9 mouse cellular contexts compared by ENCODE assay signal in the genomic region with DNA sequence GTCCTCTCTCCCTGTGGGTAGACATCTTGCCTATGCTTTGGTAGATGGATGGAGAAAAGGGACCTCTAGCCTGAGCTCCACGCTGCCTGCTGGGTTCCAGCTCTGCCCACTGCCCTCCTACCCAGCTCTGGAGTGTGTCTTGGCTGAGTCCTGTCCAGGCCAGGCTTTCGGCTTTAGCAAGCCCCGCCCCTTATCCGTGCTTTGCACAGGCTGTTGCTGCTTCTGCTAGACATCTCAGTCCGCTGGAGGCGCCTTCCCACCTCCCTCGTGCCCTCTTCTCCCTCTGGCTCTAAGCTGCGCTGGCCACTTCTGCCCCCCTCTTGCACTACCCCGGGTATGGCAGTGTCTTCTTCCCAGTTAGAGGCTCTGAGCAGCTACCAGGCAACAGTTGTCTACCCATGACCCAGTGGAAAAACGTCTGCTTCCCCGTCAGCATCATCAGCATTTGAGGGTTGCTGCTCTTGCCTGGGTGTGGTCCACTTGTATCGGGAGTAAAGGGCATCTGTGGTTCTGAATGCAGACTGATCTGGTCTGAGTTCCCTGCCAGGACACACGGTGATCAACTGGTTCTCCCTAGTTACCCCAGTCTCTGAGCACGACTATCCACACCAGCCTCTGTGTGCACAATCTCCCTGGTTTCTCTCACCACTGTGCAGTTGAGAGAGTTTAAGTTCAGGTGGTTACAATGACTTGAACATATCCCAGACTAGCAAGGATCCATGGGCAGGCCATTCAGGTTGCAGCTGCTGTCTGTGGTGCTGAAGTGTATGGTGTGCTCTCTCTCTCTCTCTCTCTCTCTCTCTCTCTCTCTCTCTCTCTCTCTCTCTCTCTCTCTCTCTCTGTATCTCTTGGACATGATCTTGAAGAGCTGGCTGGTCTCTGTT. TPM values are rescaled to one million over a fixed set of nuclear protein-coding genes. Genes with fewer than 3 reads are reported as not detected.
DNase-seq lines count a peak whose midpoint lies in the region; ATAC-seq and TF ChIP-seq lines count a peak whose summit lies in the region.
"Had no signal": no experiment of that assay in that cellular context is flagged by ENCODE, and none has a peak within 500 bp of the region (broad histone marks: within the 10 kb centered on the region; RNA-seq: fewer than 3 reads in every experiment).

No protein-coding gene starts in this region.

- H3K4me3 ChIP-seq in E14TG2a.4 (replicated peaks; ENCODE audit: low read length), result peak overlapping the region; percentile 67
- H3K4me3 ChIP-seq in forebrain, postnatal 0 days (ENCODE audit: low read depth, low read length), result no peak overlapping the region
- H3K4me3 ChIP-seq: heart, embryonic 13.5 days had no signal

- H3K9me3 ChIP-seq in E14TG2a.4 (ENCODE audit: low read length), result no peaks in the 10 kb centered on the region
- H3K9me3 ChIP-seq in forebrain, postnatal 0 days (ENCODE audit: low read length), result no peaks in the 10 kb centered on the region
- H3K9me3 ChIP-seq: heart, embryonic 13.5 days had no signal

- peak overlapping the region; percentile 96 for H3K27ac ChIP-seq in forebrain, postnatal 0 days (ENCODE audit: low read depth, low read length)
- H3K27ac ChIP-seq: heart, embryonic 13.5 days had no signal

- peak; percentile 11 for ATAC-seq in forebrain, postnatal 0 days
- ATAC-seq in megakaryocyte-erythroid progenitor cell, adult 5-6 weeks (replicated peaks; ENCODE audit: low FRiP score, low TSS enrichment, poor library complexity, severe bottlenecking), result 0 out of 2 replicates have a peak, but pooled peaks have one; percentile 36
- ATAC-seq in CD4-positive, CD25-positive, alpha-beta regulatory T cell, adult 4 months, result no peak
- ATAC-seq: liver, postnatal 0 days had no signal

- H3K36me3 ChIP-seq in E14TG2a.4 (ENCODE audit: insufficient read depth, low read length), result peaks cover 2% of the 10 kb centered on the region; the same call in 1 of the 2 replicates
- peaks cover 25% of the 10 kb centered on the region for H3K36me3 ChIP-seq in forebrain, postnatal 0 days (ENCODE audit: insufficient read depth)
- H3K36me3 ChIP-seq: heart, embryonic 13.5 days had no signal

- 0 out of 2 replicates have a peak overlapping the region, but pooled peaks have one; percentile 5 for H3K4me2 ChIP-seq in forebrain, postnatal 0 days (ENCODE audit: low read depth)
- H3K4me2 ChIP-seq: heart, embryonic 13.5 days had no signal

- H3K27me3 ChIP-seq in E14TG2a.4 (ENCODE audit: insufficient read depth, low read length), result peaks cover 31% of the 10 kb centered on the region
- H3K27me3 ChIP-seq in forebrain, postnatal 0 days (ENCODE audit: insufficient read depth, low read length), result no peaks in the 10 kb centered on the region

- no peak for TF ChIP-seq CTCF in E14TG2a.4 (conservative IDR thresholded peaks at IDR 0.05; ENCODE audit: low read length)
- 0 out of 2 replicates have a peak, but pooled peaks have one; percentile 20 for TF ChIP-seq CTCF in forebrain, postnatal 0 days (IDR thresholded peaks at IDR 0.05; ENCODE audit: low read depth)

- peaks cover 98% of the 10 kb centered on the region for H3K4me1 ChIP-seq in E14TG2a.4 (replicated peaks; ENCODE audit: low read depth, low read length)
- H3K4me1 ChIP-seq in forebrain, postnatal 0 days (ENCODE audit: insufficient read depth), result peaks cover 28% of the 10 kb centered on the region

- H3K9ac ChIP-seq in forebrain, postnatal 0 days, result 0 out of 2 replicates have a peak overlapping the region, but pooled peaks have one; percentile 35
- H3K9ac ChIP-seq: heart, embryonic 13.5 days; liver, postnatal 0 days had no signal

- peak; percentile 40 for DNase-seq in 416B (ENCODE audit: low read depth)
- peak; percentile 42 for DNase-seq in forebrain, postnatal 0 days
- DNase-seq in layer of hippocampus, adult 8-10 months (ENCODE audit: low spot score in 2 of 2), result no peak
- DNase-seq in testis, postnatal 14 days (ENCODE audit: low spot score), result no peak
- DNase-seq: liver, postnatal 0 days had no signal

- WGBS in forebrain, postnatal 0 days, result 11% methylated on average over 14 of the region's 14 CpGs

RNA-seq across cellular contexts. Expression of gene Chd5, which starts 13.2 kb away (rescaled TPM):
- total RNA-seq in forebrain, postnatal 0 days (2014; rRNA removed), result 60.0 and 76.0 TPM in 2 replicates
- polyA plus RNA-seq in forebrain, postnatal 0 days (2015; fragmentation: Nextera tagmentation; extraction: Ambion mirVana), result 35.2 and 57.8 TPM in 2 replicates
- total RNA-seq in megakaryocyte-erythroid progenitor cell, adult 5-6 weeks (2014; fragmentation: Nextera tagmentation), result 0.10 TPM in 1 of 2 replicates, not detected in the other
- total RNA-seq in megakaryocyte-erythroid progenitor cell, adult 5-6 weeks (2017), result 0.04 TPM in 1 of 2 replicates, not detected in the other
- total RNA-seq in layer of hippocampus, adult 8-10 months (2022), result 100 to 1,000 TPM; 123 to 147 (median 134) TPM
- polyA plus RNA-seq in CD4-positive, CD25-positive, alpha-beta regulatory T cell, adult 4 months (2017; shearing (Covaris generic)), result under 1 TPM in 1 of 2 experiments, not detected in 1; 0.40 TPM
- polyA plus RNA-seq: liver, postnatal 0 days had no signal

RNA-seq across cellular contexts. Expression of gene Rpl22, which starts 26.1 kb away (rescaled TPM):
- 313 and 387 TPM in 2 replicates for total RNA-seq in forebrain, postnatal 0 days (2014; rRNA removed)
- 176 and 212 TPM in 2 replicates for polyA plus RNA-seq in forebrain, postnatal 0 days (2015; fragmentation: Nextera tagmentation; extraction: Ambion mirVana)
- 2,168 and 2,467 TPM in 2 replicates for total RNA-seq in megakaryocyte-erythroid progenitor cell, adult 5-6 weeks (2014; fragmentation: Nextera tagmentation)
- total RNA-seq in megakaryocyte-erythroid progenitor cell, adult 5-6 weeks (2017), result 3,890 and 4,556 TPM in 2 replicates
- 100 to 1,000 TPM; 161 to 249 (median 201) TPM for total RNA-seq in layer of hippocampus, adult 8-10 months (2022)
- polyA plus RNA-seq in CD4-positive, CD25-positive, alpha-beta regulatory T cell, adult 4 months (2017; shearing (Covaris generic)), result 1,000 to 10,000 TPM in 1 of 2 experiments, 100 to 1,000 TPM in 1; 772 to 1,018 TPM

RNA-seq across cellular contexts. Expression of gene Rnf207, which starts 32.9 kb away (rescaled TPM):
- 2.6 and 4.4 TPM in 2 replicates for total RNA-seq in forebrain, postnatal 0 days (2014; rRNA removed)
- 2.7 and 4.2 TPM in 2 replicates for polyA plus RNA-seq in forebrain, postnatal 0 days (2015; fragmentation: Nextera tagmentation; extraction: Ambion mirVana)
- not detected in 2 replicates for total RNA-seq in megakaryocyte-erythroid progenitor cell, adult 5-6 weeks (2014; fragmentation: Nextera tagmentation)
- total RNA-seq in megakaryocyte-erythroid progenitor cell, adult 5-6 weeks (2017), result 0.38 TPM in 1 of 2 replicates, not detected in the other
- 10 to 100 TPM; 11.3 to 16.5 (median 13.8) TPM for total RNA-seq in layer of hippocampus, adult 8-10 months (2022)
- polyA plus RNA-seq in CD4-positive, CD25-positive, alpha-beta regulatory T cell, adult 4 months (2017; shearing (Covaris generic)), result not detected

RNA-seq across cellular contexts. Expression of gene Icmt, which starts 54.6 kb away (rescaled TPM):
- 24.4 and 28.5 TPM in 2 replicates for total RNA-seq in forebrain, postnatal 0 days (2014; rRNA removed)
- 9.8 and 12.7 TPM in 2 replicates for polyA plus RNA-seq in forebrain, postnatal 0 days (2015; fragmentation: Nextera tagmentation; extraction: Ambion mirVana)
- 23.1 and 26.7 TPM in 2 replicates for total RNA-seq in megakaryocyte-erythroid progenitor cell, adult 5-6 weeks (2014; fragmentation: Nextera tagmentation)
- 12.6 and 12.9 TPM in 2 replicates for total RNA-seq in megakaryocyte-erythroid progenitor cell, adult 5-6 weeks (2017)
- 10 to 100 TPM; 38.0 to 52.1 (median 47.0) TPM for total RNA-seq in layer of hippocampus, adult 8-10 months (2022)
- polyA plus RNA-seq in CD4-positive, CD25-positive, alpha-beta regulatory T cell, adult 4 months (2017; shearing (Covaris generic)), result 1 to 10 TPM; 3.9 to 8.2 TPM

Comparison
In these comparisons a context has a peak if more than half of its experiments do, and no peak if none do; other contexts are left out.
1. DNase-seq: peak in 416B (single experiment) and forebrain, postnatal 0 days (single experiment); none in layer of hippocampus, adult 8-10 months (0 of 2) and testis, postnatal 14 days (single experiment).
2. RNA of gene Chd5, which starts 13.2 kb away (total RNA-seq): 123 to 147 TPM in layer of hippocampus, adult 8-10 months and 60.0 to 76.0 TPM in forebrain, postnatal 0 days; 0.04 to 0.10 TPM in megakaryocyte-erythroid progenitor cell, adult 5-6 weeks; every median in the first group is over 10 times any median in the second.